Mouse (Mus musculus) forebrain, embryonic 16.5 days (tissue): ENCODE measurements at regions not wholly inside any gene's neighbourhood (a gene's known extent, or its start where the extent isn't known, plus 50 kb on each side); places are given as distances from the start of the nearest gene placed in this dataset.
A peak's percentile ranks its signal among the peaks of the same experiment; 100 is the strongest.

Experiments used
- ATAC-seq: fragments of 200-750 bp; cut with Nextera tagmentation; 2 replicates; pipeline ENCODE4 v1.8.0; 2017; ENCODE audit warnings: mild to moderate bottlenecking, moderate library complexity
- H3K27ac ChIP-seq: fragments of 300-500 bp; sonication (generic); 2 replicates; pipeline ENCODE4 v1.5.1; 2014; ENCODE audit warnings: low read length, control low read depth
- H3K27me3 ChIP-seq: fragments of 300-500 bp; sonication (generic); replicated peaks from 2 replicates; pipeline ENCODE4 v1.6.1; 2014; ENCODE audit warnings: low read length; ENCODE audit not compliant: control insufficient read depth, insufficient read depth
- H3K36me3 ChIP-seq: fragments of 300-500 bp; sonication (generic); 2 replicates; pipeline ENCODE4 v1.6.1; 2014; ENCODE audit not compliant: control insufficient read depth, insufficient read depth
- H3K4me1 ChIP-seq: fragments of 300-500 bp; sonication (generic); replicated peaks from 2 replicates; pipeline ENCODE4 v1.6.1; 2014; ENCODE audit warnings: low read length; ENCODE audit not compliant: control insufficient read depth, insufficient read depth
- H3K4me2 ChIP-seq: fragments of 300-500 bp; sonication (generic); 2 replicates; pipeline ENCODE4 v1.6.1; 2014; ENCODE audit warnings: mild to moderate bottlenecking, low read length, control low read depth
- H3K4me3 ChIP-seq: fragments of 300-500 bp; sonication (generic); replicated peaks from 2 replicates; pipeline ENCODE4 v1.5.1; 2014; ENCODE audit warnings: mild to moderate bottlenecking, low read length, control low read depth
- H3K9ac ChIP-seq: fragments of 300-500 bp; sonication (generic); replicated peaks from 2 replicates; pipeline ENCODE4 v1.6.1; 2014; ENCODE audit warnings: low read depth, low read length, control low read depth
- H3K9me3 ChIP-seq: fragments of 300-500 bp; sonication (generic); 2 replicates; pipeline ENCODE4 v1.6.1; 2016; ENCODE audit warnings: low read length; ENCODE audit not compliant: control insufficient read depth
- WGBS: fragments of 180-500 bp; shearing (Covaris S2); extraction: QIAGEN DNeasy Blood & Tissue Kit; methylation state at CpG from one replicate; pipeline ENCODE4 v1.1.7; 2014; 5-methylcytosine and 5-hydroxymethylcytosine counted together

DNA sequence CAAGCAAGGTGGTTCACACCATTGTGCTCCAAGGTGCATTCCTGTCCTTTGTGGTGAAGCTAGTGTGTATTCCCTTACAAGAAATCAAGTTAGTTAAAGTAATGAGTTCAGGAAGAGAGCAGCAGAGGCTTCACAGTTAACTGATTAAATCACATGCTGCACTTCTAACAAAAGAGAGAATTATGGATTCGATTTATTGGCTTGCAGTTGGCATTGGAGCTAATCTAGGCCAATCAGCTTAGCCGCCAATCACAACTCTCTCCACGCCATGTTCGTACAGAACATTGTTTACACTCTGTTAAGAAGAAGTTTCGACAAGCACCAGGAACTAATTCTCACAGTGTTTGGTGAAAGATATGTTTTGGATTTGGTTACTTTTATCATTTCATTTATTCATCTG lies 292.3 kb upstream of the Kcnh7 start:
- no peaks in the 10 kb centered on the region for H3K27me3 ChIP-seq
- no peak overlapping the region for H3K4me3 ChIP-seq
- no peak overlapping the region for H3K27ac ChIP-seq
- H3K9ac ChIP-seq = no peak overlapping the region
- H3K36me3 ChIP-seq = no peaks in the 10 kb centered on the region
- ATAC-seq = no peak
- H3K4me2 ChIP-seq = no peak overlapping the region
- no peaks in the 10 kb centered on the region for H3K9me3 ChIP-seq
- WGBS = 62% methylated on average over 5 of the region's 5 CpGs
- H3K4me1 ChIP-seq = no peaks in the 10 kb centered on the region

DNA sequence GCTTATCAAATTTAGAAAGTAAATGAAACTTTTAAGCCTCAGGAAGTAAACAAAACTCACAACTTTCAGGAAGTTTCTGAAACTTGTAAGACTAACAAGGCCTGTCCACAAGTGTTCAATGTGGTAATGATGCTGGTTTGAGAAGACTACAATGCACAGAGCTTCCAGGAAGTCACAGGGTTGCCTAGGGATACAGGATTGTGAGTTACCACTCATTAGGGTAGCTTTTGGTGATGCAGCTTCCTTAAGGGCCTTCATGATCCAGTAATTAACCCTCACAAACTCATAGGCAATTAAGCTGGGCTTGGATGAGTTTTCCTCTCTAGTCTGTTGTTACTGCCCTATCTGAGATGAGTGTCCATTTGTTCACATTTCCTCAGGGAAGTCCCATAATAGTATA lies 291.2 kb upstream of the Kcnh7 start:
- Histone ChIP-seq H3K36me3 (no peaks in the 10 kb centered on the region), H3K9ac (no peak overlapping the region), H3K4me1 (no peaks in the 10 kb centered on the region), H3K9me3 (no peaks in the 10 kb centered on the region), H3K27ac (no peak overlapping the region), H3K27me3 (no peaks in the 10 kb centered on the region), H3K4me3 (no peak overlapping the region), H3K4me2 (no peak overlapping the region)
- ATAC-seq = 0 out of 2 replicates have a peak, but pooled peaks have one; percentile 6

DNA sequence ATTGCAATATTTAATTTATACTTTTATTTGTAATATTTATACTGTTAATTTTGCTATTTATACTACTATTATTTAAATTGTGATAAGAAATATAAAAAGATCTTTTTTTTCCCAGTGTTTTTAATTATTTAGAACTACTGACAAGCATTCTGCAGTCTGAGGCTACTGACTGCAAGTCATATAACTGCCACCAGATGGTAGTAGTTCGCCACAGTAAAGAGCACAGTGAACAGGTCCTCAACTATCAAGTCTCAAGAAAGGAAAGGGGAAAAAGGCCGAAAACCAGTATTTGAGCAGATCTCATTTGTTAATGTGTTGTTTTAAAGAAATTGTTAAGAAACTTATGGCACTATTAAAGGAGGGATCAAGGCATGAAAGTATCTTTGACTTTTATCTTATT lies 289.6 kb upstream of the Kcnh7 start:
- Histone ChIP-seq H3K4me1 (no peaks in the 10 kb centered on the region), H3K27me3 (no peaks in the 10 kb centered on the region), H3K4me3 (no peak overlapping the region), H3K27ac (no peak overlapping the region), H3K9ac (no peak overlapping the region), H3K36me3 (no peaks in the 10 kb centered on the region), H3K9me3 (no peaks in the 10 kb centered on the region), H3K4me2 (no peak overlapping the region)
- ATAC-seq = peak; percentile 88
- 8% methylated on average over 2 of the region's 2 CpGs for WGBS

- H3K4me3 ChIP-seq = no peak overlapping the region
- no peaks in the 10 kb centered on the region for H3K9me3 ChIP-seq
- no peak overlapping the region for H3K9ac ChIP-seq
- no peaks in the 10 kb centered on the region for H3K4me1 ChIP-seq
- 66% methylated on average over 2 of the region's 2 CpGs for WGBS
- no peaks in the 10 kb centered on the region for H3K36me3 ChIP-seq
- ATAC-seq = no peak
- H3K27ac ChIP-seq = no peak overlapping the region
- H3K27me3 ChIP-seq = no peaks in the 10 kb centered on the region
- no peak overlapping the region for H3K4me2 ChIP-seq
Observed at GRCm38 (mm10) chr2:63472248-63472647, 288.2 kb upstream of the Kcnh7 start.

GRCm38 (mm10) chr2:63459112-63459511 lies 275.0 kb upstream of the Kcnh7 start:
- Histone ChIP-seq H3K27me3 (no peaks in the 10 kb centered on the region), H3K9me3 (no peaks in the 10 kb centered on the region), H3K27ac (no peak overlapping the region), H3K4me3 (no peak overlapping the region), H3K4me2 (no peak overlapping the region), H3K9ac (no peak overlapping the region), H3K4me1 (peaks cover 4% of the 10 kb centered on the region), H3K36me3 (no peaks in the 10 kb centered on the region)
- WGBS = 76% methylated on average over 2 of the region's 2 CpGs
- no peak for ATAC-seq

- Histone ChIP-seq H3K9me3 (no peaks in the 10 kb centered on the region), H3K27me3 (no peaks in the 10 kb centered on the region), H3K4me1 (peaks cover 8% of the 10 kb centered on the region), H3K27ac (peak overlapping the region; percentile 8; the same call in 1 of the 2 replicates), H3K36me3 (no peaks in the 10 kb centered on the region), H3K9ac (no peak overlapping the region), H3K4me2 (peak overlapping the region; percentile 13; the same call in 1 of the 2 replicates), H3K4me3 (no peak overlapping the region)
- WGBS = 44% methylated on average over 10 of the region's 10 CpGs
- ATAC-seq = peak; percentile 86
Observed at GRCm38 (mm10) chr2:63454263-63455011, 270.4 kb upstream of the Kcnh7 start.

- no peaks in the 10 kb centered on the region for H3K9me3 ChIP-seq
- peak; percentile 79 for ATAC-seq
- H3K27ac ChIP-seq = peak overlapping the region; percentile 42; the same call in 1 of the 2 replicates
Observed at GRCm38 (mm10) chr2:63452891-63453290, 268.8 kb upstream of the Kcnh7 start.

GRCm38 (mm10) chr2:63452164-63452563 lies 268.1 kb upstream of the Kcnh7 start:
- H3K4me1 ChIP-seq = peaks cover 8% of the 10 kb centered on the region
- H3K9ac ChIP-seq = no peak overlapping the region
- no peaks in the 10 kb centered on the region for H3K9me3 ChIP-seq
- no peak overlapping the region for H3K4me3 ChIP-seq
- H3K27me3 ChIP-seq = no peaks in the 10 kb centered on the region
- no peak overlapping the region for H3K4me2 ChIP-seq
- ATAC-seq = peak; percentile 52; the same call in 1 of the 2 replicates
- WGBS = 71% methylated on average over 1 of the region's 1 CpGs
- no peaks in the 10 kb centered on the region for H3K36me3 ChIP-seq
- H3K27ac ChIP-seq = no peak overlapping the region

More at GRCm38 (mm10) chr2:63452891-63453290, 268.8 kb upstream of the Kcnh7 start:
- H3K4me3 ChIP-seq = no peak overlapping the region
- no peaks in the 10 kb centered on the region for H3K27me3 ChIP-seq
- H3K9ac ChIP-seq = no peak overlapping the region
- WGBS = 22% methylated on average over 1 of the region's 1 CpGs
- H3K36me3 ChIP-seq = no peaks in the 10 kb centered on the region
- H3K4me2 ChIP-seq = no peak overlapping the region
- peaks cover 8% of the 10 kb centered on the region for H3K4me1 ChIP-seq

DNA sequence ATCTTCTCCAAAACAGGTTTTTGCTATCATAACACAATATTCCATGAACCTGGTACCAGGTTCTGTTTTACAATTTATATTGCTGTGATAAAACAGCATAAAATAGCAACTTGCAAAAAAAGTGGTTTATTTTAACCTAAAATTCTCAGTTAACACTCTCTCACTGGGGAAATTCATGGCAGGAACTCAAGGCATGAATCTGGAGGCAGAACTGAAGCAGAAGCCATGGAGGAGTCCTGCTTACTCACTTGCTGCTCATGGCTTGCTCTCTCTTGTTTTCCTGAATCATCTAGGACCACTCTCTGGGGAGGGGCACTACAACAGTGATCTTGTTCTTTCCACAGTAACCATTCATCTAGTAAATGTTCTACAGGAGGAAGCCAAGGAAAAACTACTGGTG lies 250.2 kb upstream of the Kcnh7 start:
- Histone ChIP-seq H3K4me3 (no peak overlapping the region), H3K4me1 (no peaks in the 10 kb centered on the region), H3K36me3 (no peaks in the 10 kb centered on the region), H3K27me3 (no peaks in the 10 kb centered on the region), H3K27ac (no peak overlapping the region), H3K9ac (no peak overlapping the region), H3K9me3 (no peaks in the 10 kb centered on the region), H3K4me2 (no peak overlapping the region)
- ATAC-seq = no peak

DNA sequence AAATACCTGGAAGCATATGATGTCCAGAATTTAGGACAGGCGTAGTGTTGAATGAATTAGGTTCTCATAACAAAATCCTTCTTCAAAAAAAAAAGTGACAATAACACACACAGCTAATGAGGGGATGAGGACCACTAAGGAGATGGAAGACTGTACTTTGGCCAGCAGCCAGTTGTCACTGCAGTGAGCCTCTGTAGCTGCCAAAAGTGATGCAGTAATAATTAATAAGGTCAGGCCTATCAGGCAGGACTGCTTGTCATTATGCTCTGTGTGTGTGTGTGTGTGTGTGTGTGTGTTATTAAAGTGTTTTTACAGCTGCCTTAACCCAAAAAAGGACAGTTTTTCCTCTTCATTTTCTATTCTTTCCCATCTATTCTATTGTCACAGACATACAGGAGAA lies 221.3 kb upstream of the Kcnh7 start:
- no peak overlapping the region for H3K9ac ChIP-seq
- no peaks in the 10 kb centered on the region for H3K4me1 ChIP-seq
- WGBS = 47% methylated on average over 1 of the region's 1 CpGs
- ATAC-seq = peak; percentile 81
- no peaks in the 10 kb centered on the region for H3K36me3 ChIP-seq
- no peak overlapping the region for H3K4me3 ChIP-seq
- no peaks in the 10 kb centered on the region for H3K27me3 ChIP-seq
- no peak overlapping the region for H3K4me2 ChIP-seq
- no peaks in the 10 kb centered on the region for H3K9me3 ChIP-seq
- H3K27ac ChIP-seq = no peak overlapping the region
